In the genomic region with DNA sequence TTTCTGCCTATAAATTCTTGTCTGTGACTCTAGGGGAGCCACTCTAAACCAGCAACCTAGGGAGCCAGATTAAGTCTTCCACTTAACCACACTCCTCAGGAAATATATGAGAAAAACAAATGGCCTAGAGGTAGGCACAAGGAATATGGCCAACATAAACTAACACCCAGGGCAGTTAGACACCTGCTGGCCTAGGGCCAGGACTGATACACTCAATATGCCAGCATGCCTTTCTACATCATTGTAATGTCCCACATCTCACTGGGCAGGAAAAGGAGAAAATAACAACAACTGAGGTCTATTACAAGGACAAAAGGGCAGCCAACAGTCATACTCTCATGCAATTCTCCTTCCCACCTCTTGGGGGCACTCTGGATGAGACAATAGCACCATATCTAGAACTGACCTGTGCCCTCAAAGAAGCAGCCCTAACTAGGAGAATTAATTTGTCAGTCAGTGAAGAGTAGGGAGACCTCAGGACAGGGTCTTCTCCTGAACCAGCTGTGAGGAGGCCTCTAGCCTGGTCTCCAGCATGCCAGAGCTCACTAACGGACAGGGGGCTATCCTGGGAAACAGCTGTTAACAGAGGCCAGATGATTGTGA, we compare ENCODE assay signal across 8 mouse cellular contexts. TPM values are rescaled to one million over a fixed set of nuclear protein-coding genes. Genes with fewer than 3 reads are reported as not detected.
DNase-seq lines count a peak whose midpoint lies in the region; ATAC-seq and TF ChIP-seq lines count a peak whose summit lies in the region.

No protein-coding gene starts in this region.

- TF ChIP-seq CTCF in left cerebral cortex, adult 2 months (IDR thresholded peaks at IDR 0.05) = peak; percentile 49

- ATAC-seq in limb, embryonic 11.5 days (ENCODE audit: insufficient number of reproducible peaks, low FRiP score, low TSS enrichment, low read depth) = no peak

- intact Hi-C loops in left cerebral cortex, adult 2 months (cut with DNase I) = no loop called here

- no peaks in the 10 kb centered on the region for H3K9me3 ChIP-seq in limb, embryonic 11.5 days (ENCODE audit: control insufficient read depth, low read length)

- no peak overlapping the region for H3K27ac ChIP-seq in left cerebral cortex, adult 2 months
- H3K27ac ChIP-seq in limb, embryonic 11.5 days (replicated peaks; ENCODE audit: low read depth, low read length) = peak overlapping the region; percentile 96; the same call in 1 of the 2 replicates

- H3K9ac ChIP-seq in limb, embryonic 11.5 days (ENCODE audit: low read length) = no peak overlapping the region

- H3K36me3 ChIP-seq in limb, embryonic 11.5 days (ENCODE audit: control insufficient read depth, insufficient read depth, low read length) = 0 out of 2 replicates have a peak, but pooled peaks cover 2% of the 10 kb centered on the region

- peaks cover 62% of the 10 kb centered on the region for H3K4me1 ChIP-seq in limb, embryonic 11.5 days (ENCODE audit: control insufficient read depth, insufficient read depth, low read length)

- H3K4me2 ChIP-seq in limb, embryonic 11.5 days (ENCODE audit: low read depth, severe bottlenecking) = peak overlapping the region; percentile 62; the same call in 1 of the 2 replicates

- no peak overlapping the region for H3K4me3 ChIP-seq in left cerebral cortex, adult 2 months
- H3K4me3 ChIP-seq in limb, embryonic 11.5 days (ENCODE audit: low read depth, low read length) = no peak overlapping the region

- H3K27me3 ChIP-seq in limb, embryonic 11.5 days (ENCODE audit: control insufficient read depth, insufficient read depth, low read length) = no peaks in the 10 kb centered on the region

- peak; percentile 42 for DNase-seq in cerebellum, adult 11-12 months
- DNase-seq in cerebellum, adult 11 months = no peak
- DNase-seq in left cerebral cortex, adult 2 months (ENCODE audit: extremely low spot score in 1 of 2, low spot score in 2 of 2) = no peak
- DNase-seq in left cerebral cortex, adult 9 months (ENCODE audit: low spot score in 2 of 2) = no peak
- peak; percentile 49 for DNase-seq in embryo, embryonic 10.5 days (ENCODE audit: low spot score)
- no peak for DNase-seq in limb, embryonic 11.5 days (ENCODE audit: low spot score)
- no peak for DNase-seq in right cerebral cortex, postnatal 25 days
- DNase-seq in right cerebral cortex, adult 2 months (ENCODE audit: low spot score in 2 of 2) = no peak

- 64% methylated on average over 1 of the region's 1 CpGs for WGBS in limb, embryonic 11.5 days

RNA-seq across cellular contexts. Expression of a gene that starts 6.4 kb away (rescaled TPM):
- 1 to 10 TPM; 3.2 to 4.0 TPM for total RNA-seq in left cerebral cortex, adult 2 months (2021)
- 3.8 and 7.5 TPM in 2 replicates for polyA plus RNA-seq in limb, embryonic 11.5 days (2014; fragmentation: Nextera tagmentation; extraction: Ambion mirVana)

RNA-seq across cellular contexts. Expression of a gene that starts 54.9 kb away (rescaled TPM):
- total RNA-seq in left cerebral cortex, adult 2 months (2021) = 1 to 10 TPM; 1.9 to 3.0 TPM
- polyA plus RNA-seq in limb, embryonic 11.5 days (2014; fragmentation: Nextera tagmentation; extraction: Ambion mirVana) = 145 and 155 TPM in 2 replicates

Comparison
In these comparisons a context has a peak if more than half of its experiments do, and no peak if none do; other contexts are left out.
1. DNase-seq: peak in cerebellum, adult 11-12 months (single experiment) and embryo, embryonic 10.5 days (single experiment); none in cerebellum, adult 11 months (single experiment), left cerebral cortex, adult 2 months (0 of 2), left cerebral cortex, adult 9 months (0 of 2), limb, embryonic 11.5 days (single experiment), right cerebral cortex, postnatal 25 days (single experiment) and right cerebral cortex, adult 2 months (0 of 2).